Mouse (Mus musculus): Measurements from ENCODE around the gene Ptprc.

GRCm38 (mm10) chr1:138135637-138136372 is 39.7 kb downstream of the Ptprc start:
- no peak for TF ChIP-seq POLR2A (IDR thresholded peaks at IDR 0.05; ENCODE audit: insufficient read depth, low read depth, low read length)
- no peak for TF ChIP-seq CTCF (IDR thresholded peaks at IDR 0.05)

All from heart, adult 2 months (tissue).